Mouse (Mus musculus) limb, embryonic 13.5 days (tissue): ENCODE results near the gene Vmn2r67. TPM values are rescaled to one million over a fixed set of nuclear protein-coding genes. Genes with fewer than 3 reads are reported as not detected.
"Not testable (repeated sequence)": the region's sequence is repeated elsewhere in the genome, so short reads cannot be mapped to it uniquely, and the experiment has no call there.

Experiments
- ATAC-seq: fragments of 200-750 bp; cut with Nextera tagmentation; 2 replicates; pipeline ENCODE4 v1.8.0; 2017; ENCODE audit warnings: low read depth, moderate number of reproducible peaks, moderate TSS enrichment; ENCODE audit not compliant: low FRiP score
- H3K27ac ChIP-seq: fragments of 300-500 bp; sonication (generic); 2 replicates; pipeline ENCODE4 v1.5.1; 2015; ENCODE audit warnings: inconsistent platforms, mild to moderate bottlenecking, moderate library complexity
- H3K27me3 ChIP-seq: fragments of 300-500 bp; sonication (generic); 2 replicates; pipeline ENCODE4 v1.6.1; 2015; ENCODE audit warnings: mild to moderate bottlenecking, inconsistent platforms
- H3K36me3 ChIP-seq: fragments of 300-500 bp; sonication (generic); 2 replicates; pipeline ENCODE4 v1.6.1; 2015; ENCODE audit warnings: inconsistent platforms, mild to moderate bottlenecking, moderate library complexity
- H3K4me1 ChIP-seq: fragments of 300-500 bp; sonication (generic); 2 replicates; pipeline ENCODE4 v1.6.1; 2015; ENCODE audit warnings: inconsistent platforms
- H3K4me2 ChIP-seq: fragments of 300-500 bp; sonication (generic); replicated peaks from 2 replicates; pipeline ENCODE4 v1.6.1; 2015; ENCODE audit warnings: inconsistent platforms, mild to moderate bottlenecking, moderate library complexity
- H3K4me3 ChIP-seq: fragments of 300-500 bp; sonication (generic); 2 replicates; pipeline ENCODE4 v1.5.1; 2015; ENCODE audit warnings: moderate library complexity, mild to moderate bottlenecking, inconsistent platforms
- H3K9ac ChIP-seq: fragments of 300-500 bp; sonication (generic); 2 replicates; pipeline ENCODE4 v1.6.1; 2015; ENCODE audit warnings: mild to moderate bottlenecking, inconsistent platforms
- H3K9me3 ChIP-seq: fragments of 300-500 bp; sonication (generic); 2 replicates; pipeline ENCODE4 v1.6.1; 2016; ENCODE audit warnings: inconsistent platforms
- WGBS: fragments of 180-500 bp; shearing (Covaris S2); methylation state at CpG from one replicate; pipeline ENCODE4 v1.1.7; 2015; 5-methylcytosine and 5-hydroxymethylcytosine counted together
- polyA plus RNA-seq: library from polyadenylated mRNA; unstranded; fragments of >200 nt; fragmentation: Nextera tagmentation; extraction: Ambion mirVana; gene quantifications from 2 replicates; pipeline ENCODE4 v1.2.1, GENCODE M21; 2015

Vmn2r67 gene
- not detected in 2 replicates for polyA plus RNA-seq

DNA sequence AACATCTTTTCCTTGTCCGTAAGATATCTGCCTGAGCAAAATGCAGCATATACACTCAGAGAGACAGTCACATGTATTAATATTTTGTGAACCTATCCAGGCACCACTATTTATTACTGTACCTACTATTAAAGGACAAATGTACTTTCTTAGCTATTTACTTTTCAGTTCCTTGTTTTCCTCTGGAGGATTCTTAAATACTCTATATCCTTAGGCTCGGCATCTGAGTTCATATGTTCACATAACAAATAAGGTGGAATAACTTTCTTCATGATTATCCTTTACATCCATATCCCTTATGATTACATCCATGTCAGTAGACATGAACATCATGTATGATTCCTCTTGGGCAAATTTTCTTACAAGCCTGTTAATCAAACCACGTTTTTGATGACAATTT, at the start of gene Vmn2r67:
TSS of gene Vmn2r67 (minus strand) at position 101 of the 400 bp plus-strand sequence.
- Histone ChIP-seq H3K4me3 (no peak within 1 kb of the TSS), H3K36me3 (no peaks in the 10 kb centered on the region), H3K4me2 (no peak within 1 kb of the TSS), H3K9me3 (no peaks in the 10 kb centered on the region), H3K27me3 (no peaks in the 10 kb centered on the region), H3K9ac (no peak within 1 kb of the TSS), H3K27ac (no peak within 1 kb of the TSS), H3K4me1 (no peaks in the 10 kb centered on the region)
- no peak for ATAC-seq
- WGBS, result 81% methylated on average over 3 of the region's 3 CpGs

DNA sequence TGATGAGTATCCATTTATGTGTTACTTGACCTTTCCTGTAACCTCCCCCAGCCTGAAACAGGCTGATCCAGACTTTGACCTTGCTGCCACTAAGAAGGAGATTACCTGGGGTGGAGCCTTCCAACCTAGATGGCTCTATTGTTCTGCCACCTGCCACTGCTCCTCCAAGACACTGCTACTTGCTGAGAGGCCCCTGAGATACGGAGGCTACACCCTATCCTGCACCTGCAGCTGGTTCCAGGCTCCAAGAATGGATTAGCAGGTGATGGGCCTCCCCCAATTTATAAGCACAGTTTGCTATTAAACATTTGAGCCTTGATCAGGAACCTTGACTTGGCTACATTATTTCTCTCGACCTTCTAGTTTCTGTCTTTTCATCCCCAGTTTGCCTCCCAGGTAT, 51.3 kb downstream of the Vmn2r67 start:
- H3K4me1 ChIP-seq, H3K36me3 ChIP-seq, H3K4me2 ChIP-seq, H3K27ac ChIP-seq, H3K4me3 ChIP-seq, H3K27me3 ChIP-seq, ATAC-seq, H3K9me3 ChIP-seq, H3K9ac ChIP-seq: not testable (repeated sequence)
- WGBS, result 47% methylated on average over 2 of the region's 2 CpGs

Other genes with a start within 250 kb of the Vmn2r67 start
- gene Vmn2r65, start 191.9 kb downstream of the Vmn2r67 start, polyA plus RNA-seq, result not detected in 2 replicates
- gene Vmn2r66, start 143.7 kb downstream of the Vmn2r67 start, polyA plus RNA-seq, result not detected in 2 replicates
- not detected in 2 replicates for gene Vmn2r68, start 81.8 kb upstream of the Vmn2r67 start, polyA plus RNA-seq